21 mouse cellular contexts compared by ENCODE assay signal in genomic region chr2:168565538-168566253, GRCm38 (mm10). TPM values are rescaled to one million over a fixed set of nuclear protein-coding genes. Genes with fewer than 3 reads are reported as not detected.
DNase-seq lines count a peak whose midpoint lies in the region; ATAC-seq and TF ChIP-seq lines count a peak whose summit lies in the region.
"Had no signal": no experiment of that assay in that cellular context is flagged by ENCODE, and none has a peak within 500 bp of the region (broad histone marks: within the 10 kb centered on the region; RNA-seq: fewer than 3 reads in every experiment).

No protein-coding gene starts in this region.

- H3K27me3 ChIP-seq in hindbrain, postnatal 0 days (ENCODE audit: insufficient read depth, low read length) = no peaks in the 10 kb centered on the region
- no peaks in the 10 kb centered on the region; the same call in 1 of the 2 replicates for H3K27me3 ChIP-seq in hindbrain, embryonic 12.5 days
- H3K27me3 ChIP-seq in lung, embryonic 15.5 days = no peaks in the 10 kb centered on the region; the same call in 1 of the 2 replicates
- H3K27me3 ChIP-seq: embryonic facial prominence, embryonic 15.5 days had no signal

- peak; percentile 25; the same call in 1 of the 2 replicates for ATAC-seq in hindbrain, postnatal 0 days
- ATAC-seq in hindbrain, embryonic 12.5 days (ENCODE audit: low FRiP score) = no peak
- ATAC-seq in lung, embryonic 15.5 days (ENCODE audit: borderline replicate concordance, extremely low read depth, low FRiP score, low TSS enrichment) = peak; percentile 52; the same call in 1 of the 2 replicates
- ATAC-seq in common myeloid progenitor, adult 5-6 weeks (replicated peaks; ENCODE audit: low read depth, poor library complexity, severe bottlenecking) = peak; percentile 67
- peak; percentile 53 for ATAC-seq in megakaryocyte progenitor cell, adult 5-6 weeks (replicated peaks; ENCODE audit: poor library complexity)
- ATAC-seq: CD4-positive, CD25-positive, alpha-beta regulatory T cell, adult 4 months; hindbrain, embryonic 16.5 days; midbrain, embryonic 16.5 days had no signal

- no peaks in the 10 kb centered on the region for H3K9me3 ChIP-seq in hindbrain, postnatal 0 days (ENCODE audit: low read length)
- no peaks in the 10 kb centered on the region for H3K9me3 ChIP-seq in hindbrain, embryonic 12.5 days (replicated peaks)
- no peaks in the 10 kb centered on the region for H3K9me3 ChIP-seq in lung, embryonic 15.5 days
- H3K9me3 ChIP-seq: embryonic facial prominence, embryonic 15.5 days; liver, embryonic 13.5 days had no signal

- no peaks in the 10 kb centered on the region for H3K4me1 ChIP-seq in hindbrain, postnatal 0 days (ENCODE audit: insufficient read depth, low read length)
- 0 out of 2 replicates have a peak, but pooled peaks cover 5% of the 10 kb centered on the region for H3K4me1 ChIP-seq in hindbrain, embryonic 12.5 days
- H3K4me1 ChIP-seq in lung, embryonic 15.5 days = peaks cover 23% of the 10 kb centered on the region

- H3K27ac ChIP-seq in hindbrain, postnatal 0 days = no peak overlapping the region
- H3K27ac ChIP-seq in hindbrain, embryonic 12.5 days = no peak overlapping the region
- 0 out of 2 replicates have a peak overlapping the region, but pooled peaks have one; percentile 19 for H3K27ac ChIP-seq in lung, embryonic 15.5 days
- H3K27ac ChIP-seq: embryonic facial prominence, embryonic 15.5 days; forebrain, embryonic 10.5 days; liver, embryonic 13.5 days had no signal

- DNase-seq in hindbrain, postnatal 0 days (ENCODE audit: low spot score) = peak; percentile 41
- DNase-seq in lung, postnatal 14 days = no peak
- DNase-seq in right cerebral cortex, adult 18-20 months = no peak
- DNase-seq: cerebellum, adult 9-10 months; embryo, embryonic 11 days; heart, adult 18-20 months; kidney, adult 2 months; liver, embryonic 13.5 days; retina, postnatal 1 day; thymus, adult 18-20 months had no signal

- H3K4me2 ChIP-seq in hindbrain, postnatal 0 days (ENCODE audit: low read depth, low read length) = no peak overlapping the region
- H3K4me2 ChIP-seq in hindbrain, embryonic 12.5 days (replicated peaks) = no peak overlapping the region
- H3K4me2 ChIP-seq in lung, embryonic 15.5 days = peak overlapping the region; percentile 24; the same call in 1 of the 2 replicates
- H3K4me2 ChIP-seq: embryonic facial prominence, embryonic 15.5 days; liver, embryonic 13.5 days had no signal

- 60% methylated on average over 19 of the region's 19 CpGs for WGBS in hindbrain, postnatal 0 days
- WGBS in hindbrain, embryonic 12.5 days = 81% methylated on average over 19 of the region's 19 CpGs
- 66% methylated on average over 19 of the region's 19 CpGs for WGBS in lung, embryonic 15.5 days

- H3K4me3 ChIP-seq in hindbrain, postnatal 0 days (ENCODE audit: low read length) = no peak overlapping the region
- no peak overlapping the region for H3K4me3 ChIP-seq in hindbrain, embryonic 12.5 days
- H3K4me3 ChIP-seq in lung, embryonic 15.5 days = no peak overlapping the region
- H3K4me3 ChIP-seq: embryonic facial prominence, embryonic 15.5 days; forebrain, embryonic 10.5 days; liver, embryonic 13.5 days; megakaryocyte, embryonic 14.5 days had no signal

- TF ChIP-seq CTCF in hindbrain, postnatal 0 days (IDR thresholded peaks at IDR 0.05; ENCODE audit: low read depth) = no peak

- H3K36me3 ChIP-seq in hindbrain, postnatal 0 days (ENCODE audit: insufficient read depth, low read length) = no peaks in the 10 kb centered on the region
- H3K36me3 ChIP-seq in hindbrain, embryonic 12.5 days = no peaks in the 10 kb centered on the region
- no peaks in the 10 kb centered on the region for H3K36me3 ChIP-seq in lung, embryonic 15.5 days
- H3K36me3 ChIP-seq: forebrain, embryonic 10.5 days; G1E; liver, embryonic 13.5 days had no signal

- no peak overlapping the region for H3K9ac ChIP-seq in hindbrain, postnatal 0 days (replicated peaks; ENCODE audit: low read length)
- no peak overlapping the region for H3K9ac ChIP-seq in hindbrain, embryonic 12.5 days
- H3K9ac ChIP-seq in lung, embryonic 15.5 days = no peak overlapping the region
- H3K9ac ChIP-seq: embryonic facial prominence, embryonic 15.5 days; liver, embryonic 13.5 days had no signal

RNA-seq across cellular contexts. Expression of gene Nfatc2, which starts 35.8 kb away (rescaled TPM):
- total RNA-seq in hindbrain, postnatal 0 days (2014; rRNA removed) = 7.4 and 8.5 TPM in 2 replicates
- 6.5 and 6.6 TPM in 2 replicates for polyA plus RNA-seq in hindbrain, postnatal 0 days (2015; fragmentation: Nextera tagmentation; extraction: Ambion mirVana)
- polyA plus RNA-seq in hindbrain, embryonic 12.5 days (2016; fragmentation: Nextera tagmentation; extraction: Ambion mirVana) = 2.2 and 2.4 TPM in 2 replicates
- polyA plus RNA-seq in lung, embryonic 15.5 days (2015; fragmentation: Nextera tagmentation; extraction: Ambion mirVana) = 1.2 and 1.8 TPM in 2 replicates
- total RNA-seq in common myeloid progenitor, adult 5-6 weeks (2017) = 1.3 TPM in 2 replicates
- 1.7 TPM in 2 replicates for total RNA-seq in megakaryocyte progenitor cell, adult 5-6 weeks (2015)
- total RNA-seq in megakaryocyte progenitor cell, adult 5-6 weeks (2017) = 0.17 and 0.47 TPM in 2 replicates
- polyA plus RNA-seq: G1E had no signal
